Mouse (Mus musculus) CD8-positive naive resting alpha-beta T cell, adult 57 days (primary cell): ENCODE data around the gene Gramd1a. TPM values are rescaled to one million over a fixed set of nuclear protein-coding genes. Genes with fewer than 3 reads are reported as not detected.

ENCODE experiments used
- total RNA-seq: library from RNA; stranded (reverse); gene quantifications from one replicate; pipeline ENCODE4 v1.2.4, GENCODE M21; 2023

Gene Gramd1a
- total RNA-seq: 987 TPM

GRCm38 (mm10) chr7:31155296-31156033 is at the start of gene Gramd1a:
TSS of gene Gramd1a (minus strand) at chr7:31155896.

GRCm38 (mm10) chr7:31126851-31127724 is 28.6 kb downstream of the Gramd1a start, which contains the start of gene Scn1b:
TSS of gene Scn1b (minus strand) at chr7:31127003.

GRCm38 (mm10) chr7:31115182-31115581 is 40.5 kb downstream of the Gramd1a start, which contains the start of gene Hpn:
TSS of gene Hpn (minus strand) at chr7:31115290.

Other genes with a start within 250 kb of the Gramd1a start
- not detected for gene Mag, start 241.0 kb downstream of the Gramd1a start, total RNA-seq
- not detected for gene Hamp2, start 231.2 kb downstream of the Gramd1a start, total RNA-seq
- not detected for gene Hamp, start 211.9 kb downstream of the Gramd1a start, total RNA-seq
- gene Usf2, start 199.1 kb downstream of the Gramd1a start, total RNA-seq: 165 TPM
- gene Lsr, start 182.4 kb downstream of the Gramd1a start, total RNA-seq: 5.6 TPM
- not detected for gene Fam187b, start 182.1 kb downstream of the Gramd1a start, total RNA-seq
- gene Fxyd5, start 113.4 kb downstream of the Gramd1a start, total RNA-seq: 937 TPM
- gene Fxyd7, start 104.4 kb downstream of the Gramd1a start, total RNA-seq: 3.8 TPM
- not detected for gene Fxyd1, start 98.7 kb downstream of the Gramd1a start, total RNA-seq
- 0.61 TPM for gene Lgi4, start 96.6 kb downstream of the Gramd1a start, total RNA-seq
- gene Fxyd3, start 79.2 kb downstream of the Gramd1a start, total RNA-seq: not detected
- not detected for gene Hpn, start 40.6 kb downstream of the Gramd1a start, total RNA-seq
- gene Scn1b, start 28.9 kb downstream of the Gramd1a start, total RNA-seq: 1.7 TPM
- not detected for gene Scgb2b2, start 134.6 kb upstream of the Gramd1a start, total RNA-seq
- gene Scgb1b2, start 135.9 kb upstream of the Gramd1a start, total RNA-seq: not detected
- gene Scgb2b3, start 206.2 kb upstream of the Gramd1a start, total RNA-seq: not detected
- not detected for gene Scgb1b3, start 219.7 kb upstream of the Gramd1a start, total RNA-seq